Mouse (Mus musculus): ENCODE measurements around the gene Txn2.

The Txn2 gene

GRCm38 (mm10) chr15:77906081-77906480, 22.7 kb downstream of the Txn2 start:
- DNase-seq = no peak

DNA sequence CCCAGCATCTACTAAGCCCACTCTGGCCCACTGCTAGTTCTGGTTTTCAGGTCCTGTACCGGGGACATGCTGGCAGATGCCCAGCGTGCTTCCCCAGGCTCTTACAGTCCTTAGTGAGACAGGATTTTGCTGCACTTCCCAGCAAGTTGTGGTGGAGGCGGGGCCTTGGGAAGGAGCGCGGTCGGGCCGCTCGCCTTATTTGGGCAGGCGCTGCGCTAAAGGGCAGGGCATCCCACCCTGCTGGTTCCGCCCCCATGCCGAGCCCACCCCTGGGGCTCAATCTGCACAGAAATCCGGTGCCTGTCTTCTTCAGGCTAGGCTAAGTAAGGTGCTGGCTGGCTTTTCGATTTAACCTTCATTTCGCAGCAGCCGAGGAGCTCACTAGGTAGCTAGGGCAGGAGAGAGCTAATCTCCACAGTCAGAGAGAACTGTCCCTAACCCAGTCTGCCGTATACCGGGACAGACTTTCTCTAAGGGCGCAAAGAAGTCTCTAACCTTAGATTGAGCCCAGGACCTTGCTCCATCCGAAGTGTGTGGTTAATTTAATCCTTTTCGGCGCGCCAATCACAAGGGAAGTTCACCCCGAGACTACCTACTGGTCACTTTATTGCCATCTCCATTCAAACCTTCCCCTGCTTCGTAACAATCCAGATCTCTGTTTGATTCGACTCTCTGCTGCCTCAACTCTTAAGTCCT, 23.4 kb downstream of the Txn2 start:
- peak; percentile 83 for DNase-seq

- DNase-seq = no peak
Measured at GRCm38 (mm10) chr15:77904363-77904892, 24.4 kb downstream of the Txn2 start.

DNA sequence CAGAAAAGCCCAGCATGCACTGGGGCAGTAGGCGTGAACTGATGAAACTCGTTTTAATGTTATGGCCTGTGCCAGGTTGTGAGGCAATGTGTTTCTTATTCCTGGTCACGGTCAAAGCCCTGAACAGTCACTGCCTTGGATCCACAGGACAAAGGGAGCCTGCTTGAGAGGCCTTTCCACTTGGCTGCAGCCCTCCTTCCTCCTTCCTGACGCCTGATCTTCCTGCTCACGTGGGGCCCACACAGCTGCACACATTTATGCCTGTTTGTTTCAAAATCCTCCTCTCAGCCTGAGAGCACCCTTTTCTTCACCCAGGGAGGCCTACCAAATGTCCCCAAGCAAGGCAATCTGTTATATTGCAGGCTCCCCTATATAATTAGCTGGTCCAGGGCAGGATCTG, 25.6 kb downstream of the Txn2 start:
- DNase-seq = no peak

DNA sequence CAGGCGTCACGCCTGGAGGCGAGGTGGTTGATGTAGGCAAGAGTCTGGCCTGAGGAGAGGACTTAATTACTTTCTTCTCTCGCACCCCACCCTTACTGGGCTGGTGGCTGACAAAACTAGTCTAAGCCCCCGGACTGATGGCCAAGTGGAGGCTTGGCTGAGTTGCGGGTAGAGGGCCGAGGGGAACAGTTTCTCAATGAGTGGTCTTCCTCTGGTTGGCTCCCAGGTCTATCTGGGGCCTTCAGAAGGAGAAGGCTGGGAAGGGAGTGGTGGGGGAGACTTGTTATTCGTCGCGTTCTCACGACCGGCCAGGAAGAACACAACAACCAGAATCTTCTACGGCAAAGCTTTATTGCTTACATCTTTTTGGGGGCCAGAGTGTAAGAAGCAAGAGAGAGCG, 33.9 kb downstream of the Txn2 start:
- DNase-seq = no peak

DNA sequence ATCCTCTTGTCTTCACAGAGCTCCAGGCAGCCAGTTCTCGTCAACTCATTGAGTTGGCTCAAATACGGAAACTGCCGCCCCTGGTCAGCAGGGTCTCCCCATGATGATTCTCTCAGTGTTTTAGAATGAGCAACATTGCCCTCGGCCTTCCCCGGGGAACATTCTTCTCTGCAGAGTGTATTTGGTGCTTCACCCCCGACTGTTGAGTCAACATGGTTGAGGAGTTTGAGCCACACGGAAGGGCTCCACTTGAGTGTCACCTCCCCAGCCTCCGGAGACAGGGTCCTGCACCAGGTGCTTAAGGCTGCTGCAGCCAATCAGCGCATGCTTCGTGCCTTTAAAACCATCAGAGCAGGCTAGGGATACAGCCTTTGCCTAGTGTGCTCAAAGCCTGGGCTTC, 35.5 kb downstream of the Txn2 start:
- DNase-seq = peak; percentile 19

GRCm38 (mm10) chr15:77892420-77892819, 36.4 kb downstream of the Txn2 start:
- DNase-seq = no peak

GRCm38 (mm10) chr15:77891766-77892165, 37.0 kb downstream of the Txn2 start:
- DNase-seq = peak; percentile 40

- no peak for DNase-seq
Measured at GRCm38 (mm10) chr15:77889761-77890422, 38.9 kb downstream of the Txn2 start.

- peak; percentile 24 for DNase-seq
Measured at GRCm38 (mm10) chr15:77888286-77888685, 40.5 kb downstream of the Txn2 start.

- no peak for DNase-seq
Measured at GRCm38 (mm10) chr15:77887093-77887488, 41.7 kb downstream of the Txn2 start.

DNA sequence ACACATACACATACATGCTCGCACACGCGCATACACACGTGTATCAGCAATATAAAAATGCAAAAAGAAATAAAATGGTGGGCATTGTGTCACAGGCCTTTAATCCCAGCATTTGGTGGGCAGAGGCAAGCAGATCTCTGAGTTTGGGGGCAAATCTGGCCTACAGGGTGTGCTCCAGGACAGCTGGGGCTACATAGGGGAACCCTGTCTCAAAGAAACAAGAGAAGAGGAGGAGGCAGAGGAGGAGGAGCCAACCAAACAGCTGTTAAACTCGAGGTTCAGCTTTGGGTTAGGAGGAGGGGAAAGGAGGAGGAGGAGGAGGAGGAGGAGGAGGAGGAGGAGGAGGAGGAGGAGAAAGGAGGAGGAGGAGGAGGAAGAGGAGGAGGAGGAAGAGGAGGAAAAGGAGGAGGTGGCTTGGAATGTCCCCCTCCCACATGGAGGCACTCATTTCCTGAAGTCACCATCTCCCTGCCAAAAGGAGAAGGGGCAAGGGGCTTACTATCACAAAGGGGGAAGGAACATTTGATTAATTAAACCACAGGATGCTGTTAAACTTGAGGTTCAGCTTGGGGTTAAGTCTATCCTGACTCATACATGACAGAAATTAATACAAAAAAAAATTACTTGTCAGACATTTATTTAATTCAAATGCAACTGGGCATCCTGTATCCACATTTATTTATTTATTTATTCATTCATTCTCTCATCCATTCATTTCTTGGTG, 42.3 kb downstream of the Txn2 start:
- DNase-seq = no peak

DNA sequence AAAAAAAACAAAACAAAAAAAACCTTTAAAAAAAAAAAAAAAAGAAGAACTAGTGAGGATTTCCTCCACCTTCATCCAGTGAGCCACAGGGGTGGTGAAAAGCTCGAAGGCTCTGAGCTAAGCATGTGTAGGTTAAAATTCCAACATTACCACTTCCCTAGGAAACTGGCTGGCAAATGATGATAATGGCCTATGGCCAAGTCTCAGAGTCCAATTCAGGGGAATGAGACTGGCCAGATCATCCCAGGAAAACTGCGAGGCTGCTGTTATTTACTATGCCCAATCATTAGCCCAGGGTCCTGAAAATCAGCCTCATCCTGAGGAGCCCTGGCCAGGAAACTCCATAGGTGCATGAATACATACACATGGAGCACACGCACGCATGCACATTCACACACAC, 42.9 kb downstream of the Txn2 start:
- no peak for DNase-seq

- no peak for DNase-seq
Measured at GRCm38 (mm10) chr15:77885159-77885558, 43.6 kb downstream of the Txn2 start.

- no peak for DNase-seq
Measured at GRCm38 (mm10) chr15:77883697-77884010, 45.2 kb downstream of the Txn2 start.

DNA sequence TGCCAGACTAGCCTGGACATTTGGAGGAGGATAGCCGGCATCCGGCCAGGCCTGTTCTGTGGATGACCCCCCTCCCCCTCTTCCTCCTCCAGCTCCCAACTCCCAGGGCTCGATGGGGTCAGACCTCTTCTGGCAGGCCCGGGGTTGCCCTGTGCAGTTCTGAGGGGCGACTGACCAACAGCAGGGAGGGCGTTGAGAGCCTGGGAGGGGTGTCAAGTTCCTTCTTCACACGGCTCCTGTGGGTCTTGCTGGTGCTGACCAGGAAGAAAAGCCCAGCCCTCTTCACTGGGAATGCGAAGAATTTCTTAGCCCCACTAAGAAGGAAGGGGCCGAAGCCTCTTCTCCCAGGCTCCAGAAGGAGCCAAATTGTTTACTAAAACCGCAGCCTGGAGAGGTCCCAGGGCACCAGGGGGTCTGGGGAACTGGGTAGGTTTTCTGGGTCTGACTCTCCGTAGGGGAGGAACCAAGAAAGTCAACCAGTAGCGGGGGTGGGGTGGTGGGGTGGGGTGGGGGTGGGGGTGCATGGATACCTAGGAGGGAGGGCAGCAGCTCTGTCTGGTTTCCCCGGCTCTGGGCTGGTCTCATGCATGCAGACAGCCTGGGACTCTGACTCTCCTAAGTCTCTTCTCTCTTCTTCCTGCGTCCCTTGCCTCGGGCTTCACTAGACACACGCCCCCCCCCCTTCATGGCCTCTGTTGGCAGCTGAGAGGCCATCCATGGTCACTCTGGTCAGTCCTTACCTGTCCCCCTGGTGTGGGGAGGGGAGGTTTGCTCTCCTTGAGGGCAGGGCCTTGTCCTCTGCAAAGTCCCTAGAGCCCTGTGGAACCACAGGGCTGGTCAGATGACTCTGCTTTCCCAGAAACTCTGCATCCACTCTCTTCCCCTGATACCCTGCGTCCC, 45.8 kb downstream of the Txn2 start:
- DNase-seq = peak; percentile 67

DNA sequence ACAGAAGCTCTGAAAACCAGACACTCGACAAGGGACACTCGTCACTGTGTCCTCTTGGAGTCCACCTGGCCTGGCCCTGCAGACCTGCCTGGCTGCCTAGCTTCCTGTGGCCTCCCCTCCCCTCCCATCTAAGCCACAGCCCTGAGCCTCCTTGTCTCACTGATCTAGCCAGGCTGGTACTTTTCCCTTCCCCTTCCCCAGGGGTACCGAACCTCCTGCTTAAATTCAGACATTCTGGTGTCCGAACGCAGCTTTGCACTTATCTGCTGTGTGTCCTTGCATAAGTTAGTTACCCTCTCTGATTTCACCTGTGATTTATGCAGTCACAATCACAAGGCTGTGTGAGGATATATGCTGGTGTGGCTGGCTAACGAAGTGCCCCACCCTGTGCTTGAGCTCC, 46.5 kb downstream of the Txn2 start:
- DNase-seq = no peak

GRCm38 (mm10) chr15:77881698-77882097, 47.1 kb downstream of the Txn2 start:
- DNase-seq = no peak

DNA sequence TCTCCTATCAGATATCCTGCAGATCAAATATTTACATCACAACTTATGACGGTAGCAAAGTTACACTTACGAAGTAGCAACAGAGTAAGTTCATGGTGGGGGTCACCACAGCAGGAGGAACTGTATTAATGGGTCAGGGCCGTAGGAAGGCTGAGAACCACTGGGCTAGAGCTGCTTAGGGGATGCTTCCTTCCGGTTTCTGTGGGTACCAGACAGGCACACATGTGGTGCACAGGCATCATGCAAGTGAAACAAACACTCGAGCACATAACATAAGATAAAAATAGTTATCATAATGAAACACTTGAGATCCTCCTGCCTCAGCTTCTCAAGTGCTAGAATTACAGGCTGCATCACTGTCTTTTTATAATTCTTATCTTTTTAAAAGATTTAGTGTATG, 48.1 kb downstream of the Txn2 start:
- DNase-seq = no peak

DNA sequence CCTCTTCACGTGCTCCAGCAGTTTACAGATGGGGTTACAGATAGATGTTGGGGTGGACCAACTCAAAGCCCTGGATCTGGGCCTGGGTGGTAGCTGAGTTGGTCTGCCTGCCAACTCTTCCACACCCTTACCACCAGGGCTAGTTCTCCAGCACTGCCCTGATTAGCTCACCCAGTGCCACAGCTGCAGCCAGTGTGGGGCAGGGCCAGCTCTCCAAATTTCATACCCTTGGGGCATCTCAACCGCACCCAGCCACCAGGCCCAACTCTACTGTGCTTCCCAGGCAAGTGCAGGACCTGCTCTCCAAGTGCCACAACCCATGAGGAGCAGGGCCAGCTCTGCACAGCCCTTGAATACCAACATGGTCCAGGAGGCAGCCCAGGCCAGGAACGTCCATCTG, 49.0 kb downstream of the Txn2 start:
- DNase-seq = no peak

GRCm38 (mm10) chr15:77877209-77877608, 51.6 kb downstream of the Txn2 start:
- no peak for DNase-seq

GRCm38 (mm10) chr15:77876716-77877115, 52.1 kb downstream of the Txn2 start:
- no peak for DNase-seq

- DNase-seq = no peak
Measured at GRCm38 (mm10) chr15:77875953-77876352, 52.9 kb downstream of the Txn2 start.

Measured in lung, postnatal 14 days (tissue).